Mouse (Mus musculus) forebrain, embryonic 12.5 days (tissue): ENCODE results near the gene Osbpl10. TPM values are rescaled to one million over a fixed set of nuclear protein-coding genes. Genes with fewer than 3 reads are reported as not detected.

Experiments used
- ATAC-seq: fragments of 200-750 bp; cut with Nextera tagmentation; 2 replicates; pipeline ENCODE4 v1.8.0; 2017; ENCODE audit warnings: moderate TSS enrichment; ENCODE audit not compliant: low FRiP score
- H3K27ac ChIP-seq: fragments of 300-500 bp; sonication (generic); 2 replicates; pipeline ENCODE4 v1.5.1; 2016; ENCODE audit warnings: mild to moderate bottlenecking
- H3K27me3 ChIP-seq: fragments of 300-500 bp; sonication (generic); 2 replicates; pipeline ENCODE4 v1.6.1; 2016; ENCODE audit warnings: mild to moderate bottlenecking
- H3K36me3 ChIP-seq: fragments of 300-500 bp; sonication (generic); replicated peaks from 2 replicates; pipeline ENCODE4 v1.6.1; 2016; ENCODE audit warnings: mild to moderate bottlenecking
- H3K4me1 ChIP-seq: fragments of 300-500 bp; sonication (generic); 2 replicates; pipeline ENCODE4 v1.6.1; 2016
- H3K4me2 ChIP-seq: fragments of 300-500 bp; sonication (generic); 2 replicates; pipeline ENCODE4 v1.6.1; 2016; ENCODE audit warnings: mild to moderate bottlenecking, moderate library complexity
- H3K4me3 ChIP-seq: fragments of 300-500 bp; sonication (generic); replicated peaks from 2 replicates; pipeline ENCODE4 v1.5.1; 2016; ENCODE audit warnings: mild to moderate bottlenecking
- H3K9ac ChIP-seq: fragments of 300-500 bp; sonication (generic); 2 replicates; pipeline ENCODE4 v1.6.1; 2016; ENCODE audit warnings: mild to moderate bottlenecking
- H3K9me3 ChIP-seq: fragments of 300-500 bp; sonication (generic); 2 replicates; pipeline ENCODE4 v1.6.1; 2016
- WGBS: fragments of 180-500 bp; shearing (Covaris S2); methylation state at CpG from one replicate; pipeline ENCODE4 v1.1.7; 2016; 5-methylcytosine and 5-hydroxymethylcytosine counted together
- polyA plus RNA-seq: library from polyadenylated mRNA; unstranded; fragments of >200 nt; fragmentation: Nextera tagmentation; extraction: Ambion mirVana; gene quantifications from 2 replicates; pipeline ENCODE4 v1.2.1, GENCODE M21; 2016

The Osbpl10 gene
- polyA plus RNA-seq, 1 experiment from 2014 or later: 1.6 TPM

DNA sequence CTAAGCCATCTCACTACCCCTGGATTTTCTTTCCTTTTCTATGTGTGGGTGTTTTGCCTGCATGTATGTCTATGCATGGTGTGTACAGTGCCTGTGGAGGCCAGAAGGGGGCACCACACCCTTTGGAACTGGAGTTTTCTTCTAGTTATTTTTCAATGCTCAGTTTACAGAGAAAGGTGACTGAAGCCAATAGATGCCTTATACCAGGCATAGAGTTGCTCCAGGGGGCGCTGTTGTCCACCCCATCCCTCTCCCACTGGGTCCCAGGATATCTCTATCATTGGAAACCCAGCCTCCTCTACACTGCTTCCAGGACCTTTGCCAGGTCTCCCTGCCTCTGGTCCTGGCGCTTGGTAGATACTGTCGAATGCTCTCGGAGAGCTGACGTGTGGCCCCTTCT is 184.7 kb downstream of the Osbpl10 start:
- Histone ChIP-seq H3K4me2 (no peak overlapping the region), H3K4me3 (no peak overlapping the region), H3K27ac (no peak overlapping the region), H3K9ac (no peak overlapping the region), H3K27me3 (no peaks in the 10 kb centered on the region), H3K9me3 (no peaks in the 10 kb centered on the region), H3K4me1 (no peaks in the 10 kb centered on the region), H3K36me3 (no peaks in the 10 kb centered on the region)
- ATAC-seq: no peak; the same call in 1 of the 2 replicates
- WGBS: 60% methylated on average over 5 of the region's 5 CpGs

- WGBS: 86% methylated on average over 8 of the region's 8 CpGs
- Histone ChIP-seq H3K27me3 (no peaks in the 10 kb centered on the region), H3K27ac (no peak overlapping the region), H3K9me3 (no peaks in the 10 kb centered on the region), H3K4me3 (no peak overlapping the region), H3K4me2 (no peak overlapping the region), H3K36me3 (no peaks in the 10 kb centered on the region), H3K9ac (no peak overlapping the region), H3K4me1 (no peaks in the 10 kb centered on the region)
- ATAC-seq: no peak
Measured at GRCm38 (mm10) chr9:115163693-115164092, 185.3 kb downstream of the Osbpl10 start.

GRCm38 (mm10) chr9:115164351-115164750 is 186.0 kb downstream of the Osbpl10 start:
- 84% methylated on average over 7 of the region's 7 CpGs for WGBS
- ATAC-seq: 0 out of 2 replicates have a peak, but pooled peaks have one; percentile 44
- H3K36me3 ChIP-seq: no peaks in the 10 kb centered on the region
- no peak overlapping the region for H3K4me2 ChIP-seq
- H3K4me3 ChIP-seq: no peak overlapping the region
- H3K9me3 ChIP-seq: no peaks in the 10 kb centered on the region
- no peak overlapping the region for H3K27ac ChIP-seq
- H3K27me3 ChIP-seq: no peaks in the 10 kb centered on the region
- H3K9ac ChIP-seq: no peak overlapping the region
- H3K4me1 ChIP-seq: no peaks in the 10 kb centered on the region

GRCm38 (mm10) chr9:115165996-115166395 is 187.6 kb downstream of the Osbpl10 start:
- Histone ChIP-seq H3K36me3 (no peaks in the 10 kb centered on the region), H3K9me3 (no peaks in the 10 kb centered on the region), H3K4me2 (no peak overlapping the region), H3K4me1 (no peaks in the 10 kb centered on the region), H3K9ac (no peak overlapping the region), H3K4me3 (no peak overlapping the region), H3K27me3 (no peaks in the 10 kb centered on the region), H3K27ac (no peak overlapping the region)
- WGBS: 87% methylated on average over 8 of the region's 8 CpGs
- ATAC-seq: no peak

DNA sequence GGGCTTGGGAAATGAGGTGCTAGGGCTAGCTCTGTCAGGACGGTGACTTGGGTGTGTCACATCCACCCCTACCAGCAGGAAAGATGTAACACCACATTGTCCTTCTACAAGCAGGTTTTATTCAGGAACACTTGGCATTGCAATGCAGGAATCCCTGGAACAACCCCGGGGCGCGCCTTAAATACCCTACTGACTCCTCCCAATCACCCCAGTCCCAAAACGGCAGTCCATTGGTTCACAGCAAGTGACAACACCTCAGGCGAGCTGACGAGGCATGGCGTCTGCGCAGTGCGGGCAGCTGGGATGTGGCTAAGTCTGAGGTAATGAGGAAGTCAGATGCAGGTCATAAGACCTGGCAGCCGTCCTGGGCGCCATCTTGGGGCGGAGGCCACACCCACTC is 191.2 kb downstream of the Osbpl10 start:
- Histone ChIP-seq H3K27me3 (no peaks in the 10 kb centered on the region), H3K4me2 (no peak overlapping the region), H3K36me3 (no peaks in the 10 kb centered on the region), H3K27ac (no peak overlapping the region), H3K4me1 (no peaks in the 10 kb centered on the region), H3K9me3 (no peaks in the 10 kb centered on the region), H3K4me3 (no peak overlapping the region), H3K9ac (no peak overlapping the region)
- ATAC-seq: no peak
- WGBS: 92% methylated on average over 13 of the region's 13 CpGs

- WGBS: 90% methylated on average over 6 of the region's 6 CpGs
- no peaks in the 10 kb centered on the region for H3K36me3 ChIP-seq
Measured at GRCm38 (mm10) chr9:115172096-115172495, 193.7 kb downstream of the Osbpl10 start.

GRCm38 (mm10) chr9:115179154-115179553 is 200.8 kb downstream of the Osbpl10 start:
- H3K9me3 ChIP-seq: no peaks in the 10 kb centered on the region
- no peaks in the 10 kb centered on the region for H3K27me3 ChIP-seq
- H3K4me1 ChIP-seq: no peaks in the 10 kb centered on the region
- H3K4me3 ChIP-seq: no peak overlapping the region
- no peak overlapping the region for H3K9ac ChIP-seq
- H3K27ac ChIP-seq: no peak overlapping the region
- no peak for ATAC-seq
- WGBS: 93% methylated on average over 5 of the region's 5 CpGs
- no peaks in the 10 kb centered on the region for H3K36me3 ChIP-seq
- no peak overlapping the region for H3K4me2 ChIP-seq

More at GRCm38 (mm10) chr9:115172096-115172495, 193.7 kb downstream of the Osbpl10 start:
- no peak overlapping the region for H3K4me2 ChIP-seq
- H3K9me3 ChIP-seq: no peaks in the 10 kb centered on the region
- no peak overlapping the region for H3K4me3 ChIP-seq
- no peaks in the 10 kb centered on the region for H3K27me3 ChIP-seq
- no peak for ATAC-seq
- H3K27ac ChIP-seq: no peak overlapping the region
- H3K4me1 ChIP-seq: no peaks in the 10 kb centered on the region
- H3K9ac ChIP-seq: no peak overlapping the region

GRCm38 (mm10) chr9:115179935-115180334 is 201.6 kb downstream of the Osbpl10 start:
- Histone ChIP-seq H3K9ac (no peak overlapping the region), H3K27ac (no peak overlapping the region), H3K9me3 (no peaks in the 10 kb centered on the region), H3K4me2 (no peak overlapping the region), H3K4me3 (no peak overlapping the region), H3K27me3 (no peaks in the 10 kb centered on the region), H3K36me3 (no peaks in the 10 kb centered on the region), H3K4me1 (no peaks in the 10 kb centered on the region)
- no peak for ATAC-seq
- WGBS: 76% methylated on average over 8 of the region's 8 CpGs

DNA sequence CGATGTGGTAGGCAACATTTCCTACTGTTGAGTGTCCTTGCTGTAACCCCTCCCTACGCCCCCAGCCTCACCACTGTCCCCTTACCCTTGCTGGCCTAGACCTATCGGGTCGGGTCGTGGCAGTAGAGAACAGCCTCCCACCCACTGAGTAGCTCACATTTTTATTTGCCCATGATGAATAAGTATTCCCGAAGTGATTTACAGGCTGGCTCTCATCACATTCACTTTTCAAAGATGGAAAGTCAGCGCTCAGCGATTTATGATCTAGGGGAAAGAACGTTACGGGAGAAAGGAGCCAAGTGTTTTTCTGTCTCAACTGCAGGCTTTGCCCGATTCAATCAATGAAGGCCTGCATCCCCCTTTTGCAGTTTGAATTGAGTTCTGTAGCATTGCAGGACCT is 208.0 kb downstream of the Osbpl10 start:
- H3K9ac ChIP-seq: no peak overlapping the region
- no peaks in the 10 kb centered on the region for H3K4me1 ChIP-seq
- H3K36me3 ChIP-seq: no peaks in the 10 kb centered on the region
- 86% methylated on average over 11 of the region's 11 CpGs for WGBS
- no peaks in the 10 kb centered on the region for H3K9me3 ChIP-seq
- H3K27ac ChIP-seq: no peak overlapping the region
- no peak for ATAC-seq
- no peaks in the 10 kb centered on the region for H3K27me3 ChIP-seq
- H3K4me2 ChIP-seq: no peak overlapping the region
- no peak overlapping the region for H3K4me3 ChIP-seq

DNA sequence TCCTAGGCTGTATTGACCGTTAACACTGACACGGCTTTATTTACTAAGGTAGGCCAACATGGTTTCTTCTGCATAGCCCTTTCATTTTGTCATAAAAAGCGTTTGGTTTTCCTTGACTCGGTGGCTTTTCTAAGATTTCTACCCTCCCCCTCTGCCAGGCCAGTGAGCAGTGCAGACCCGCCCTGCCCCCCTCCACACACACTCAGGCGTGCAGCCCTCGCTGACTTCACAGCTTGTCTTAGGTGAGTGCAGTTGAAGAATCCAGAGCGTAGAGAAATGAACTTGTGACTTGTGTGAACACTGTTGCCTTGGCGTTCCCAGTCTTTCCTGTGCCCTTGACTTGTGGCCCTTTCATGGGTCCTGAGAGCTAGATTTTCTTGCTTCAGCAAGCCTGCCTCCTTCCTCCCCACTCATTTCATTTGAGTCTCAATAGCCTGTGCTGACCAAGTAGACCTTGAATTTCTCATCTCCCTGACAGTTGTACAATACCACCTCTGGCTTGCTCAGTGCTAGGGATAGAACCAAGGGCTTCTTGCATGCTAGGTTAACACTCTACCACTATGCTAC is 212.1 kb downstream of the Osbpl10 start:
- 86% methylated on average over 9 of the region's 9 CpGs for WGBS
- H3K4me2 ChIP-seq: no peak overlapping the region
- no peak overlapping the region for H3K27ac ChIP-seq
- H3K9me3 ChIP-seq: no peaks in the 10 kb centered on the region
- no peaks in the 10 kb centered on the region for H3K36me3 ChIP-seq
- no peak overlapping the region for H3K4me3 ChIP-seq
- no peaks in the 10 kb centered on the region for H3K4me1 ChIP-seq
- H3K27me3 ChIP-seq: no peaks in the 10 kb centered on the region
- no peak for ATAC-seq
- H3K9ac ChIP-seq: no peak overlapping the region

DNA sequence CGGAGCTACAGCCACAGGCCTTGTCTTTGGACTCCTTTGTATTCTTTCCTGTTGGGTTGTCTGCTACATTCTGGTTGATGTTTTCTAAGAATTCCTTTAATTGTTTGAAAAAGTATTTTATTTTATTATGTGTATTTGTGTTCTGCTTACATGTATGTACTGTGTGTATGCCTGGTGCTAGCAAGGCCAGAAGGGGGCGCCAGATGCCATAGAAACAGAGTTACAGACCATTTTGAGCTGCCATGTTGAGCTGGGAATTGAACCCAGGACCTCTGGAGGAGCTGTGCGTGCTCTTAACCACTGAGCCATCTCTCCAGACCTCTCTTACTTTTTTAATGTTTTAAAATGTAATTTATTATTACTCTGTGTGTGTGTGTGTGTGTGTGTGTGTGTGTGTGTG is 214.5 kb downstream of the Osbpl10 start:
- no peak overlapping the region for H3K27ac ChIP-seq

DNA sequence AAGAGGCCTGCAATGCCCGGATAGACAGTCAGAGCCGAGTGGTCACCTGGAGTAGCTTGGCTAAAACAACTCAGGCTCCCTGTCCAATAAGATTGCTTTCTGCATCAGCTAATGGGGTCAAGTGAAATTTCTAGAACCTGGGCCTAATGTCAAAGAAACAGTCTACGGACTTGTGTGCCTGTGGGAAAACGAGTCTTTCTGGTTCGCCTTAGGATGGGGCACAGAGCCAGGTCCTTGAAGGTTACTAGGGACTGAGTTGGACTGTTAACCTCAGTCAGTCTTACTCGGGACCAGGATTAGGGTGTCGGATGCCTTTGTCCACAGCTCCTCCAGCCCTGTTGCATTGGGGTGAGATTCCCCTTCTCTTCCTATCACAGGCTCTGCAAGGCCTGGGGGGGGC is 218.7 kb downstream of the Osbpl10 start:
- WGBS: 76% methylated on average over 7 of the region's 7 CpGs
- Histone ChIP-seq H3K27me3 (no peaks in the 10 kb centered on the region), H3K4me3 (no peak overlapping the region), H3K27ac (no peak overlapping the region), H3K9ac (no peak overlapping the region), H3K4me2 (no peak overlapping the region), H3K36me3 (no peaks in the 10 kb centered on the region), H3K4me1 (no peaks in the 10 kb centered on the region), H3K9me3 (no peaks in the 10 kb centered on the region)
- no peak for ATAC-seq

More for the DNA sequence above, 214.5 kb downstream of the Osbpl10 start:
- H3K27me3 ChIP-seq: no peaks in the 10 kb centered on the region
- H3K9ac ChIP-seq: no peak overlapping the region
- H3K4me2 ChIP-seq: no peak overlapping the region
- no peaks in the 10 kb centered on the region for H3K9me3 ChIP-seq
- ATAC-seq: no peak
- WGBS: 74% methylated on average over 3 of the region's 3 CpGs
- no peaks in the 10 kb centered on the region for H3K36me3 ChIP-seq
- H3K4me3 ChIP-seq: no peak overlapping the region
- H3K4me1 ChIP-seq: no peaks in the 10 kb centered on the region

- Histone ChIP-seq H3K4me1 (no peaks in the 10 kb centered on the region), H3K9ac (no peak overlapping the region), H3K36me3 (no peaks in the 10 kb centered on the region), H3K4me3 (no peak overlapping the region), H3K9me3 (no peaks in the 10 kb centered on the region), H3K4me2 (no peak overlapping the region), H3K27ac (no peak overlapping the region), H3K27me3 (no peaks in the 10 kb centered on the region)
- no peak for ATAC-seq
- 92% methylated on average over 15 of the region's 15 CpGs for WGBS
Measured at GRCm38 (mm10) chr9:115200166-115200862, 221.9 kb downstream of the Osbpl10 start.
